Mouse (Mus musculus) heart, adult 10 weeks (tissue): ENCODE measurements around the gene Trpc3. TPM values are rescaled to one million over a fixed set of nuclear protein-coding genes. Genes with fewer than 3 reads are reported as not detected.

ENCODE experiments used
- polyA plus RNA-seq: library from polyadenylated mRNA; stranded (reverse); fragments of 350-450 nt; fragmentation: Illumina TruSeq; extraction: RNeasy Lipid Tissue Mini Kit (QIAGEN cat#74804); gene quantifications from one replicate; pipeline ENCODE4 v1.2.3, GENCODE M21; 2014; ENCODE audit warnings: low read depth, low replicate concordance

Trpc3 gene
- polyA plus RNA-seq = 7.9 TPM

GRCm38 (mm10) chr3:36689392-36690291 is at the start of gene Trpc3:
Trpc3 (minus strand) TSS chr3:36690167.

GRCm38 (mm10) chr3:36613202-36613907 is 76.6 kb downstream of the Trpc3 start, which contains the start of gene Bbs7:
Bbs7 (minus strand) TSS chr3:36613477.

DNA sequence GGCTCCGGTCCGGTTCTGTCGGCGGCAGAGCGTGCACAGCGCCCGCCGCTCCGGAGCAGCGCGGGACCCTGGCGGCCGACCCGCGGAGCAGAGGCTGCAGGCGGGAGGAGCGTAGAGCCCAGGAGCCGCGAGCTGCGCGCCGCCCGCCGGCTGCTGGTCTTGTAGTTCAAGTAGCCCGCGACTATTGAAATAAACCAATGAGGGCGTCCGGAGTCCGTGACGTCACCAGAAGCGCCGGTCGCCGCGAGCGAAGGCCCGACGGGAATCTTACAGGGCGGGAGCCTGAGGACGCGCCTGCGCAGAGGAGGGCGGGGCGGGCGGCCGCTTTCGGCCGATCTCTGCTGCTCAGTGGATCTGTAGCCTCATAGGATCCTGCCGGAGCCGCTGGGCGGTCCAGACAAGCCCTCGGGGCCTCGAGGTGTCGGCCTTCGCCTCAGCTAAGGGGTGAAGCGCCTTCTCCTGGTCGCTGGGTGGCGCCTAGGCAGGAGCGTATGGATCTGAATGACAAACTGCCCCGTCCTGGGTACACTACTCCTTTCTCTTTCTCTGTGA is 118.1 kb downstream of the Trpc3 start, which contains the start of gene Ccna2:
TSS of gene Ccna2 (minus strand) at position 324 of the 552 bp plus-strand sequence.

Other genes with a start within 250 kb of the Trpc3 start
- gene Anxa5, start 214.3 kb downstream of the Trpc3 start, polyA plus RNA-seq = 139 TPM
- gene 1810062G17Rik, start 214.2 kb downstream of the Trpc3 start, polyA plus RNA-seq = not detected
- not detected for gene Gm11549, start 168.4 kb downstream of the Trpc3 start, polyA plus RNA-seq
- gene Exosc9, start 137.6 kb downstream of the Trpc3 start, polyA plus RNA-seq = 29.0 TPM
- 0.58 TPM for gene Ccna2, start 118.0 kb downstream of the Trpc3 start, polyA plus RNA-seq
- gene Bbs7, start 76.7 kb downstream of the Trpc3 start, polyA plus RNA-seq = 9.7 TPM
- gene 4932438A13Rik, start 172.9 kb upstream of the Trpc3 start, polyA plus RNA-seq = 27.0 TPM